Comparison of ENCODE assay signal across 8 mouse cellular contexts in the genomic region with DNA sequence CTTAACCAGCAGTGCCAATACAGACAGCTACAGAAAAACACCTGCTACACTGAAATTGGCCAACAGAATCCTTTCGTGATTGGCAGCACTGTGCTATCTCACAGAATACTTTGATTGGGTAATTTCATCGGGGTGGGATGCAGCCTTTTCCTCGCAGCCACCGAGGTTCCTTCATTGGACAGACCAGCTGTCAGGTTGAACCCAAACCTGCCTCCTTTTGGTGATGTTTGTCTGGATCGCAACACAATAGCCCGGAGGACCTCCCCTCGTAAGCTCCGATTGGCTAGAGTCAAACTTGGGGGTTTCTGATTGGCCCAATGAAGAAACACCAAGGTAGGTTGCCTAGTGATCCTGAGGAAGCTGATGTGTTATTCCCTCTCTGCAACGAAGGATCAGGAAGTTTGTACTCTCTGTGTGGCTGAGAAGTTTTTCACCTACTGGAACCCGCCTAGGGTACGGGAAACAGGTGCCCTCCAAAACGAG. TPM values are rescaled to one million over a fixed set of nuclear protein-coding genes. Genes with fewer than 3 reads are reported as not detected.
A peak's percentile ranks its signal among the peaks of the same experiment; 100 is the strongest.
DNase-seq lines count a peak whose midpoint lies in the region; ATAC-seq lines count a peak whose summit lies in the region.

A gene (plus strand): TSS at position 331 of the 483 bp plus-strand sequence.

- DNase-seq in adipocyte (ENCODE audit: low spot score), result peak; percentile 98
- peak; percentile 96 for DNase-seq in embryo, embryonic 10 days (ENCODE audit: low spot score)
- peak; percentile 78 for DNase-seq in gastrocnemius, postnatal 10 days
- peak; percentile 97 for DNase-seq in induced T-regulatory cell, adult 2 months (ENCODE audit: low read depth)
- DNase-seq in left cerebral cortex, adult 9 months (ENCODE audit: low spot score in 2 of 2), result peak; percentile 97 to 99
- peak; percentile 85 for DNase-seq in right cerebral cortex, postnatal 14 days
- DNase-seq in urinary bladder, postnatal 36 days (ENCODE audit: low spot score in 2 of 2), result peak; percentile 91 to 92

- ATAC-seq in megakaryocyte progenitor cell, adult 5-6 weeks (replicated peaks; ENCODE audit: poor library complexity), result peak; percentile 100

RNA-seq across cellular contexts. Expression of the gene that starts here (rescaled TPM):
- total RNA-seq in gastrocnemius, postnatal 10 days (2021), result 10 to 100 TPM; 14.4 to 15.5 TPM
- 57.3 and 60.3 TPM in 2 replicates for total RNA-seq in megakaryocyte progenitor cell, adult 5-6 weeks (2015)
- 40.0 and 66.2 TPM in 2 replicates for total RNA-seq in megakaryocyte progenitor cell, adult 5-6 weeks (2017)

Comparison
In these comparisons a context has a peak if more than half of its experiments do, and no peak if none do; other contexts are left out.
1. Peak in every context shown above with its lines: DNase-seq and ATAC-seq.